Mouse (Mus musculus): ENCODE measurements at regions not wholly inside any gene's neighbourhood (a gene's known extent, or its start where the extent isn't known, plus 50 kb on each side); places are given as distances from the start of the nearest gene placed in this dataset.
"Not testable (repeated sequence)": the region's sequence is repeated elsewhere in the genome, so short reads cannot be mapped to it uniquely, and the experiment has no call there.

DNA sequence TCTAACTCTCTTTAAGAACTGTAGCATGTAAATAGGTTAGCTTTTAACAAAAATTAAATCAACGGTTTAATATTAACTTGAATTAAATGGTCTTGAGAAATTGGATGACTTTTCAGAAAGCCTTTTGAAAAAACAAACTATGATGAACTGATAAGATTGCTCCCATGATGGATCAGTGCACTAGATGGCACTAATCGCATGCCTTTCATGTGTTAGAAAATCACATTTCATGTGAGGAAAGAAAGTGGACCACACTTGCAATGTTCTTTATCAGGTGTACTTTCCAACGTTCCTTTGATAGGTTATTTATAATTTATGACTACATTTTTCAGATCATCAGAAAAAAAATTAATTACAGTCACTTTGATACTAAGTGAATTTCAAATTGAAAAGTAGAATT, 1003.2 kb upstream of the 4930412O13Rik start:
- H3K4me1 ChIP-seq = no peaks in the 10 kb centered on the region
- no peak overlapping the region for H3K9ac ChIP-seq
- WGBS = 54% methylated on average over 3 of the region's 3 CpGs
- H3K9me3 ChIP-seq = no peaks in the 10 kb centered on the region
- no peak overlapping the region for H3K4me3 ChIP-seq
- H3K36me3 ChIP-seq = no peaks in the 10 kb centered on the region
- H3K27me3 ChIP-seq = no peaks in the 10 kb centered on the region
- no peak overlapping the region for H3K4me2 ChIP-seq
- no peak for ATAC-seq (ENCODE audit: borderline replicate concordance, extremely low read depth, low FRiP score, low TSS enrichment)
- no peak overlapping the region for H3K27ac ChIP-seq

DNA sequence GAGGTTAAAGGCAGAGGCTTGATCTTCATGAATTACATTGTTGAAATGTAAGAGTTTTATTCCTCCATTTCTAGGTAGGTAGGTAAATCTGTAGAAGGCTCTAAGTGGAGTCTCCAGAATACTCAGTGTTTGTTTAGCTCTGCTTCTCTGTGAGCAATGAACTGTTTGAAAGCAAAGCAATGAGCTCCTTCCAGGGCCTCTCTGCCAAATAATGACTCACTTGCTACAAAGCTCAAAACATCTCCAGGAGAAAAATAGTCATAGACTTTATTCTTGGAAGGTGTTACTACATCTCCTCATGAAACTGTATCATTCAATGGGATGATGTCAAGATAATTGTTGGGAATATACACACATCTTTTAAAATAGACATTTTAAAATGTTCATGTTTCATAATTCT, 968.6 kb upstream of the 4930412O13Rik start:
- Histone ChIP-seq H3K27ac (no peak overlapping the region), H3K36me3 (no peaks in the 10 kb centered on the region), H3K9me3 (no peaks in the 10 kb centered on the region), H3K4me3 (no peak overlapping the region), H3K27me3 (no peaks in the 10 kb centered on the region), H3K4me2 (no peak overlapping the region), H3K4me1 (no peaks in the 10 kb centered on the region), H3K9ac (no peak overlapping the region)
- no peak for ATAC-seq (ENCODE audit: borderline replicate concordance, extremely low read depth, low FRiP score, low TSS enrichment)

DNA sequence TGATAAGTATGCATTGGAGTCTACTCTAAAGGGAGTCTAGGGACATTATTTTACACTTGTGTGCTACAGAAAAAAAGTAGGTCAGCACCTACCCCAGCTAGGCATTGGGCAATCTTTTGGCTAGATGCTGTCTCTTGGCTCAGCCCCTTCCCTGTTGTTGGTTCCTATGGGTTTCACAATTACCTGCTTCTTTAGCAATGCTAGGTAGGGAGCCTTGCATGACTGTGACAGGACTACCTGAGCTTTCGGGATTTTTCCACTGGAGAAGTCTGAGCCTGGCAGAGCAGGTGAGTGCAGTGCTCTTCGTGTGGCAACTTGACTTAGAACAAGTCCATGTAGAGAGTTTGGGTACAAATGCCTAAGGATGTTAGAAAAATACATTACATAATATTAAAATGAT, 956.2 kb upstream of the 4930412O13Rik start:
- no peaks in the 10 kb centered on the region for H3K4me1 ChIP-seq

DNA sequence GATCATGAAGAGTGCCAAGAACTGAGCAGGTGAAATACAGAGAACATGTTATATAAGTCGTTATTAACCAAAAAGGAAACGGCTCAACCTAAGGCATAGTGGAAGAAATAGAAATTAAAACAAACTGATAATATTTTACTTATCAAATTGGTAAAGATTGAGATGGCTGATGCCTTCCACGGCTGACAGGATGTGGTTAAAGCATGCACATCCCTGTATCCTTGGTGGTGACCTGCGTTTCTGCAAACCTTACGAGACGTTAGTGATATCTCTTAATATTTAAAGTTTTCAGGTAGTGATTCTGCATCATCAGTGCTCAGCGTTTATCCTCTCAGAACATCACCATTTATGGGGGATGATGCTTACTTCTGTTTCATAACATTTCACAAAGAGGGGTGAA, 939.5 kb upstream of the 4930412O13Rik start:
- H3K4me1 ChIP-seq = no peaks in the 10 kb centered on the region
- H3K4me3 ChIP-seq = no peak overlapping the region
- 89% methylated on average over 7 of the region's 7 CpGs for WGBS
- H3K27ac ChIP-seq = no peak overlapping the region
- no peak for ATAC-seq (ENCODE audit: borderline replicate concordance, extremely low read depth, low FRiP score, low TSS enrichment)
- no peak overlapping the region for H3K4me2 ChIP-seq
- no peaks in the 10 kb centered on the region for H3K9me3 ChIP-seq
- H3K9ac ChIP-seq = no peak overlapping the region
- no peaks in the 10 kb centered on the region for H3K27me3 ChIP-seq
- no peaks in the 10 kb centered on the region for H3K36me3 ChIP-seq

More for the DNA sequence above, 956.2 kb upstream of the 4930412O13Rik start:
- Histone ChIP-seq H3K9me3 (no peaks in the 10 kb centered on the region), H3K9ac (no peak overlapping the region), H3K27me3 (no peaks in the 10 kb centered on the region), H3K27ac (no peak overlapping the region), H3K36me3 (no peaks in the 10 kb centered on the region), H3K4me3 (no peak overlapping the region), H3K4me2 (no peak overlapping the region)
- no peak for ATAC-seq (ENCODE audit: borderline replicate concordance, extremely low read depth, low FRiP score, low TSS enrichment)
- WGBS = 81% methylated on average over 2 of the region's 2 CpGs

DNA sequence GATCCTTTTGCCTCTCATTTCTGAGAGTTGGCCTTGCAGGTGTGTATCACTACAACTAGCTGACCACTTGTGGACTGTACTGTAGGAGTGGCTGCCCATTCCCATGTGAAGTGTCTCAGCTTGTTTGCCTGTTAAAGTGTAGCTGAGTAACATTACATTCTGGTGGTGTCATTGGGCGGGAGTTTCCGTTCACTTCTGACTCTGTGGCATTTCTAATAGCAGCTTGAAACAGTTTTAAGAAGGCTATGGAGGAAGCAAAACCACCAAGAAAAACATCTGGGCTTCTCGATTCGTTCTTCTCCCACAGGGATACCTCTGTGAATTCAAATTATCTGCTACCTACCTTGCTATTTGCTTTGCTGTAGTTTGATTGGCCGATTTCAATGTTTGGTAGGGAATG, 922.1 kb upstream of the 4930412O13Rik start:
- Histone ChIP-seq H3K4me2 (no peak overlapping the region), H3K9ac (no peak overlapping the region), H3K4me3 (no peak overlapping the region), H3K9me3 (no peaks in the 10 kb centered on the region), H3K27ac (no peak overlapping the region), H3K27me3 (no peaks in the 10 kb centered on the region), H3K4me1 (no peaks in the 10 kb centered on the region), H3K36me3 (no peaks in the 10 kb centered on the region)
- ATAC-seq (ENCODE audit: borderline replicate concordance, extremely low read depth, low FRiP score, low TSS enrichment) = no peak
- WGBS = 75% methylated on average over 5 of the region's 5 CpGs

DNA sequence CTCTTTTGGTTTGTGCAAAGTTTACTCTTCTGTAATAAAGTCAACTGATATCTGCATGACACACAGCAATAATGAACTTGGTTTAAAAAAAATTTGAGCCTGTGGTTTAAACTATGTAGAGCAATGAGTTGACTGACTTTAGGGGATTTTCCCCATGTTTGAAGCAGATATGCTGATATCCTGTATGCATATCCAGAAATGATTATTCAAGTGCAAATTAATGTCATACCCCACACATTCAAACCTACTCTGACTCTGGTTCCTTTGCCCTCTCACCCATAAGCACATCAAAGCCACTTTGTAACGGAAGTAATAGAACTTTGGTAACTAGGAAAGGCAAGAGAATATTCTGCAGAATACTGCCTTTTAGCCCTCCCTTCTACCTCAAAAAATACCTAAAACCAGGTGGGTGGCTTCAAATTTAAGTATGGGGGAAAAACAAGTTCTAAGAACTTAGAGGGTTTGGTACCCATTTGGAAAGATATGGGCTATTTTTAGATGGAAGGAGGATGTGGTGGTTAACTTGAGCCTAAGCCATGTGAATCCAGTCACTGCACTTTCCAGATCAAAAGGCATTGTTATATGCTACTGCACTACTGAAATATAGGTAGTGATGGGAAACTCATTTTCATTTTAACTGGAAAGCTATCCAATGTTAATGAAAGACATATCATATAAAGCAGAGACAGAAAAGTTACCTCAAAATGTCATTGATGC, 915.9 kb upstream of the 4930412O13Rik start:
- no peaks in the 10 kb centered on the region for H3K36me3 ChIP-seq
- WGBS = 70% methylated on average over 1 of the region's 1 CpGs
- no peak overlapping the region for H3K27ac ChIP-seq
- no peak for ATAC-seq (ENCODE audit: borderline replicate concordance, extremely low read depth, low FRiP score, low TSS enrichment)
- H3K9me3 ChIP-seq = no peaks in the 10 kb centered on the region
- H3K9ac ChIP-seq = no peak overlapping the region
- no peaks in the 10 kb centered on the region for H3K27me3 ChIP-seq
- no peak overlapping the region for H3K4me2 ChIP-seq
- no peak overlapping the region for H3K4me3 ChIP-seq
- H3K4me1 ChIP-seq = no peaks in the 10 kb centered on the region

DNA sequence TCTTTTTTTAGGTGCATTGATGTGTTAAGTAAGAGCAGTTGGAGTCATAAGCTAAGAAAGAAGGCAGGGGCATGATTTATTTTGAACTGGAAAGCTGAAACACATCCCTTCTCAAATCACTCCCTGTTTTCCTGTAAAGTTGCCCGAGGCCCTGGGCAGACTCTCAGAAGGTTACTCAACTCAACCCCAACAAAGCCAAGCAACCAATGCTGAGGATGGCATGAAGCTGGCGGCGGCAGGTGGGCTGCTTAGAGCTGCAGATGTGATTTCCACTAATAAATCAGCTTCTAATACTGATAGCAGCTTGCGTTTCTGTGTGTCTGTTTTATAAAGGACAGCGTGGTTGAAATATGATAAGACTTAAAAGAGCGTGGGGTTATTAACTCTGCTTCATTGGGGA, 905.4 kb upstream of the 4930412O13Rik start:
- Histone ChIP-seq H3K36me3 (no peaks in the 10 kb centered on the region), H3K27me3 (no peaks in the 10 kb centered on the region), H3K9me3 (no peaks in the 10 kb centered on the region), H3K4me1 (no peaks in the 10 kb centered on the region), H3K27ac (no peak overlapping the region), H3K4me2 (no peak overlapping the region), H3K4me3 (no peak overlapping the region), H3K9ac (no peak overlapping the region)
- ATAC-seq (ENCODE audit: borderline replicate concordance, extremely low read depth, low FRiP score, low TSS enrichment) = no peak
- 63% methylated on average over 6 of the region's 6 CpGs for WGBS

DNA sequence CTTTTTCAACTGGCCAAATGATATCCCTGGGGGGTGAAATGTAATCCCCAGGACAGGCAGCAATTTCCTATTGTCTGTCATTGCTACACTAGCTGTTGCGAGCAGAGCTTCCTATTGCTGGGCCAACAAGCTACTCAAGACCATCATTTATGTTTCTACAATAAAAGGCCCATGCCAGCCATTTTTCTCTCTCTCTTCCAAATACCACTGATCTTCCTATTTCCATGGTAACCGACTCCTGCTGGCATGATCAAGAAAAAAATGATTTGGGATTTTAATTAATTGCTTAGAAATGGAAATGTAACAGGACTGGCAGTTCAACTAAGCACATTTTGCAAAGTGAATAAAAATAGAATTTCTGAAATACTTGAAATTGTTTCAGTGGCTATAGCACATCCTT, 868.7 kb upstream of the 4930412O13Rik start:
- Histone ChIP-seq H3K27me3 (no peaks in the 10 kb centered on the region), H3K9ac (no peak overlapping the region), H3K27ac (no peak overlapping the region), H3K4me2 (no peak overlapping the region), H3K4me1 (no peaks in the 10 kb centered on the region), H3K9me3 (no peaks in the 10 kb centered on the region), H3K36me3 (no peaks in the 10 kb centered on the region), H3K4me3 (no peak overlapping the region)
- no peak for ATAC-seq (ENCODE audit: borderline replicate concordance, extremely low read depth, low FRiP score, low TSS enrichment)
- 83% methylated on average over 2 of the region's 2 CpGs for WGBS

DNA sequence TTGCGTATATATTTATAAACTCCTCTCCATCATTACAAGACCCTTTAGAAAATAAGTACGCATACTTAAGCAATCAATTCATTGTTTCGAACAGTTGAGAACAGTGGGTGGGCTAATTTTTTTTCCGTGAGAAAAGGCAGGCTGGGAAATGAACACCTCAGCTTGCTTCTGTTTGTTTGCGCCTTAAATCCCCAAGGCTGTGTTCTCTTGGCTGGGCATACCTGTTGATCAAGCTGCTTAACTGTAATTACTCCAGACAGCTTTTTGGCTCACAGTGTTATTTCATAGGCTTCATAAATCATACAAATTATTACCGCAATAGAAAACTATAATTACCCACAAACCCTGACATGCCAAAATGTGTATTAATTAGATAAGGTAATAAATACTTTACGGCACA, 848.0 kb upstream of the 4930412O13Rik start:
- Histone ChIP-seq H3K27ac (no peak overlapping the region), H3K27me3 (no peaks in the 10 kb centered on the region), H3K4me3 (no peak overlapping the region), H3K9ac (no peak overlapping the region), H3K4me1 (no peaks in the 10 kb centered on the region), H3K36me3 (no peaks in the 10 kb centered on the region), H3K4me2 (no peak overlapping the region), H3K9me3 (no peaks in the 10 kb centered on the region)
- WGBS = 87% methylated on average over 7 of the region's 7 CpGs
- ATAC-seq (ENCODE audit: borderline replicate concordance, extremely low read depth, low FRiP score, low TSS enrichment) = no peak

DNA sequence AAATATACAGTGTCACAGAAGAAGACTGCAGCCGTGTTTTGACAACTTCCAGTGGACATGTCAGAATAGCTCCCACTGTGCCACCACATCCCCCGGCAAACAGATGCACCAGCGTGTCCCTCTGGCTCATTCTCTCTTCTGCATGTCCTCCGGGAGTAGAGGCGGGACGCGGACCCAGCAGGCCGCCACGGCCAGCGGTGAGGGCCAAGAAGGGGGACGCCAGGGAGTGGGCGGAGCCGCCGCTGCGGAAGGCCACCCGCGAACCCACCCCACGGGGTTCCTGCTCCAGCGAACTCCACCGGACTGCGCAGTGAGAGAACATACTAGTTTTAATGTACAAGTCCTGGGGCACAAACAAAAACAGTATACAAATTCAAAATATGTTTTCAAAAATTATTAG, 838.7 kb upstream of the 4930412O13Rik start:
- not testable (repeated sequence) for H3K4me2 ChIP-seq; H3K9me3 ChIP-seq; H3K27ac ChIP-seq; H3K4me3 ChIP-seq; H3K4me1 ChIP-seq; H3K9ac ChIP-seq; H3K36me3 ChIP-seq; ATAC-seq (ENCODE audit: borderline replicate concordance, extremely low read depth, low FRiP score, low TSS enrichment); H3K27me3 ChIP-seq
- WGBS = 65% methylated on average over 21 of the region's 21 CpGs

DNA sequence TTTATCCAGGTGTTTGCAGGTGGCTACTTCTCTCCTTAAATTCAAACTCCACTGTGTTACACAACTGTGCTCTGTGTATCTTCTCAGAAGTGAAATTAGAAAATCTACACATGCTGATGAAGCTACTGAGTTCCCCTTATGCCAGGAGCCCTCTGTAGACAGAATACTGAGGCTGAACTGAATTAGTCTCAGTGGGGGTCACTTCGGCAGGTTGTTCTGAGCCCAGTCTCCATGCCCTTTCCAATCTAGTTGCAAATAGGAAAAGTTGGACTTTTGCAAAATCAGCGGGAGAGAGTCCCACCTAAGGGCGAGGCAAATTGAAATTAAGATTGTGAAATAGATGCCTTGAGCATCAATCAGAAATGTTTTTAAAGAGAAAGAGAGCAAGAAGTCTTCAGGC, 833.1 kb upstream of the 4930412O13Rik start:
- 69% methylated on average over 3 of the region's 3 CpGs for WGBS
- Histone ChIP-seq H3K27ac (no peak overlapping the region), H3K4me1 (no peaks in the 10 kb centered on the region), H3K27me3 (no peaks in the 10 kb centered on the region), H3K9ac (no peak overlapping the region), H3K4me3 (no peak overlapping the region), H3K4me2 (no peak overlapping the region), H3K36me3 (no peaks in the 10 kb centered on the region), H3K9me3 (no peaks in the 10 kb centered on the region)
- no peak for ATAC-seq (ENCODE audit: borderline replicate concordance, extremely low read depth, low FRiP score, low TSS enrichment)

DNA sequence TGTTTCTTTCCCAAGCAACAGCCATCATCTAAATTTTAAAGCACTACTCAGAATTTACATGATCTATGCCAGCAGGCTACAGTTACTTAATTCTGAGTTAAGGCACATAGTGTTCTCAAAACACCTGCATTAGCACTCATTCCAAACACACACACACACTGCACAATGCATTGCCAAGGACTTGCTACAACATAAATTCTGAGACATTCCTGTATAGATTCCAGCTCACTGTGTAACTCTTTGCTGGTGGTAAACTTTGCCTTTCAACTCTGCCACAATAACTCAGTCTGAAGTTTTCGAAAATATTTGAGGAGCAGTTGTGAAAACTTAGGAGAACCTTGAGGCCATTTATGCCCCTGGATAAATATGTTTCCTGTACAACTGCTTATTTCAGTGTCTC, 807.2 kb upstream of the 4930412O13Rik start:
- H3K4me2 ChIP-seq = no peak overlapping the region
- no peaks in the 10 kb centered on the region for H3K9me3 ChIP-seq
- H3K4me1 ChIP-seq = no peaks in the 10 kb centered on the region
- no peaks in the 10 kb centered on the region for H3K36me3 ChIP-seq
- no peak overlapping the region for H3K27ac ChIP-seq
- WGBS = 78% methylated on average over 1 of the region's 1 CpGs
- no peak overlapping the region for H3K9ac ChIP-seq
- H3K4me3 ChIP-seq = no peak overlapping the region
- H3K27me3 ChIP-seq = no peaks in the 10 kb centered on the region
- no peak for ATAC-seq (ENCODE audit: borderline replicate concordance, extremely low read depth, low FRiP score, low TSS enrichment)

DNA sequence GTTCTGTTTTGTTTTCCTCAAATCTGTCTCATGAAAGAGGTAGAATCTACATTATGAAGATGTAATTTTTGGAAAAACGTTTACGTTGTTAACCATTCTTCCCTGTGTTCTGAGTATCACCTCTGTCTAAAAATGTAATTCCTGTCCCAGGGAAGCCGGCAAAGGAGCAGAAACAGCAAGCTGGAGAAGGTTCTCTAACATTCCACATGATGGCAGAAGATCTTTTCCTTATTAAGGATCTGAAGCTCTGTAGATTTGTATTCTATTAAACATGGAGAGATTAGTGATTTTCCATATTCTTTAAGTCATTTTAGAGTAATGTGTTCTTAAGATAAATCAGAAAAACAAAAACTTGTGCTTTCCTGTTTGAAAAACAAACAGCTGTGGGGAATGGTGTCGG, 802.9 kb upstream of the 4930412O13Rik start:
- Histone ChIP-seq H3K9ac (no peak overlapping the region), H3K27ac (no peak overlapping the region), H3K4me2 (no peak overlapping the region), H3K4me1 (no peaks in the 10 kb centered on the region), H3K27me3 (no peaks in the 10 kb centered on the region), H3K4me3 (no peak overlapping the region), H3K9me3 (no peaks in the 10 kb centered on the region), H3K36me3 (no peaks in the 10 kb centered on the region)
- no peak for ATAC-seq (ENCODE audit: borderline replicate concordance, extremely low read depth, low FRiP score, low TSS enrichment)
- WGBS = 66% methylated on average over 4 of the region's 4 CpGs

Data from lung, embryonic 15.5 days (tissue).